Mouse (Mus musculus) kidney, postnatal 4 days (tissue): ENCODE measurements around the gene Prdx1.
"Not testable (repeated sequence)": the region's sequence is repeated elsewhere in the genome, so short reads cannot be mapped to it uniquely, and the experiment has no call there.

Source experiments
- DNase-seq, 2 experiments: peaks; one replicate each; pipeline ENCODE4 v3.0.0; 2021; ENCODE audit warnings: mixed read lengths in 2 of 2

Gene Prdx1

DNA sequence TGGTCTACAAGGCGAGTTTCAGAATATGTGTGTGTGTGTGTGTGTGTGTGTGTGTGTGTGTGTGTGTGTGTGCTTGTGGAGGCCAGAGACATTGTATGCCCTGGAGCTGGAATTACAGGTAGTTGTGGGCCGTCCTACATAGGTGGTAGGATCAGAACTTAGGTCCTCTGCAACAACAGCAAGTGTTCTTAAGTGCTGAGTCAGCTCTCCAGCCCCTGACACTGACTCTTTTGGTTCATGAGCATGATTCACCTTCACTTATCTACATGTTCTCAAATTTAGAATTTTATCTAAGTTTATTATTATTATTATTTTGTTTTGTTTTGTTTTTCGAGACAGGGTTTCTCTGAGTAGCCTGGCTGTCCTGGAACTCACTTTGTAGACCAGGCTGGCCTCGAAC lies 4.8 kb upstream of the Prdx1 start:
- DNase-seq: not testable (repeated sequence)

GRCm38 (mm10) chr4:116683957-116684356 lies 1.4 kb upstream of the Prdx1 start:
- DNase-seq: no peak

DNA sequence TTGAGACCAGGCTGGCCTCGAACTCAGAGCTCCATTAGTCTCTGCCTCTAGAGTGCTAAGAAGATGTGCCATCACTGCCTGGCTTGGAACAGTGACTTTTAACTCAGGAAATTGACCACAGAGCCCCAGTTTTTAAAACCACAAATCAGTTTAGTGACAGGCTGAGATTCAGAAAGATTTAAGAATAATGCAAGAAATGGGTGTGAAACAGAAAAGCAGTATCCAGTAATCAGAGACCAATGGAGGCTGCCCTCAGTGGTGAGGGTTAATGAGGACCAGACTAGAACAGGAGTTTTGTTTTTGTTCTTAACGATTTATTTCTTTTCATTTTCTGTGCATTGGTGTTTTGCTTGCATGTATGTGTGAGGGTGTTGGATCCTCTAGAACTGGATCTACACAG lies 679 bp upstream of the Prdx1 start:
- no peak for DNase-seq

- DNase-seq: no peak
Observed at GRCm38 (mm10) chr4:116687041-116687440, 1.7 kb downstream of the Prdx1 start.

DNA sequence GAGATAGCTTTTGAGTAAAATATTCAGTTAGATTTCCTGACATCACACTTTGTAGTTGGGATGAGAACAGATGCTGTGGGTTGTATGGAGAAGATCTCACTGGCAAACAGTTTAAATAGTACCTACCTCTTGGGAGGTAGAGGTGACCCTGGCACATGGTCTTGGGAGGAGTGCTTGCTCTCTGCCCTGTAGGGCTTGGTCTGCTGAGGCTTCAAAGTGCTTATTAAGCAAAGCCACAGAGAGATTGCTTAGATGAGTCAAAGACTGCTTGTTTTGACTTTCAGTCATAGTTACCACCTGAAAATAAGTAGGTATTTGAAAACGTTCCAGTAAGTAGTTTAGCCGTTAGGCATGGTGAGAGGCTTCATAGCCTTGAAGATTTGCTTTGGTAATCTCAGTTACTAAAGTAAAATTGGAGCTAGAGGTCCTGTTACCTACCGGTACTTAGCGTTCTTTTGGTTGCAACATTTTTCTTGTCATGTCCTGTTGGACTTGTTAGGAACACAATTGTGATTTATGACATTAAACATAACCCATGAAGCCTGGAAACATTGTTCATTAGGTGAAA lies 4.0 kb downstream of the Prdx1 start:
- no peak for DNase-seq

DNA sequence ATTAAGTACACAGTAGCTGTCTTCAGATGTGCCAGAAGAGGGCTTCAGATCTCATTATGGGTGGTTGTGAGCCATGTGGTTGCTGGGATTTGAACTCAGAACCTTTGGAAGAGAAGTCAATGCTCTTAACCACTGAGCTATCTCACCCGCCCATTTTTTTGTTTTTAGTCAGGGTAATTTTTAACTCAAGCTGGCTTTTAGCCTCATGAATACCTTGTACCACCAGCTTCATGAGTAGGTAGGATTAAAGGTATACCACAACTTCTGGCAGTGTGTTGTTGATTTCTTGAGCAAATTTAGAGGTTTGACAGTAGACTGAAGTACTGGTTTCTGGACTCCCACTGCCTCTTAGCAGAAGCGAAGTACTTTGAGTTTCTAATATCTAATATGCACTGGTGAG lies 6.8 kb downstream of the Prdx1 start:
- DNase-seq: no peak

GRCm38 (mm10) chr4:116693785-116694184 lies 8.4 kb downstream of the Prdx1 start:
- DNase-seq: no peak

GRCm38 (mm10) chr4:116698693-116699342 lies 13.5 kb downstream of the Prdx1 start:
- DNase-seq: no peak

DNA sequence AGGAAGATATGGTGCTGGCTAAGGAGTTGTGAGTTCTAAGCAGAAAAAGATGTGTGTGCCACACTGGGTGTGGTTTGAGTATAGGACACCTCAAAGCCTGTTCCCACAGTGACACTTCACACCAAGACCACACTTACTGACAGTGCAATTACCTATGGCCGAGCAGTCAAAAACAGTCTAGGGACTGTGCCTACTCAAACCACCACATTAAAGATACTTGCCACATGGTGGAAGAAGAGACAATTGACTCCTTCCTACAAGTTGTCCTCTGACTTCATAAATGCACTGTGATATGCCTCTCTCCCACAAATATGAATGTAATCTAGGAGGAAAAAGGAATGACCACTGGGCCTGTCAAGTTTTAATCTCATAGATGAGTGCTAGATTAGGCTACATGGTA lies 15.6 kb downstream of the Prdx1 start:
- DNase-seq: no peak

GRCm38 (mm10) chr4:116703804-116704203 lies 18.5 kb downstream of the Prdx1 start:
- DNase-seq: peak; percentile 90 to 91

GRCm38 (mm10) chr4:116707666-116708065 lies 22.3 kb downstream of the Prdx1 start:
- DNase-seq: no peak

DNA sequence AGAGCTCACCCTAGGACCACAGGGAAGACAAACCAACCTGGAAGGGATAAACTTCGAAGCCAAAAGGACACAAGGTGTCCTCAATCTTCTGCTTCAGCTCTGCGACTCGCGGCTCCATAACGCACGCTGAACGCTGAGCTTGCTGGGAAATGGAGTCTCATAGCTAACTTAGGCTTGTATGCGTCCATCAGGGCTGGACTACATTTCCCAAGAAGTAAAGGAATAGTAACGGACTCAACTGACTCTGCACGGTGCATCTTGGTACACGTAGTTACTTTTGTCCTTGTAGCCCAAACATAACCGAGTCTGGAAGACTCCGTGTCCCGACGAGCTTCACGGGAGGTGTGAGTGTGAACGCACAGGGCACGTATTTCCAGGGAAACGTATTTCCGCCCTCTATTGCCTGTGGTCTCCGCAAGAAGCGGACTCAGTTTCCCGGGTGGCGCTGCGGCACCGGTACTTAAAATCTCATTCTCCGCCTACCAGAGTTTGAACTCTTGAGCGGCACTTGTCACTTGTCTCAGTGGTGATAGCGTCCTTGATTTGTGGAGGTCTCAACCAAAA lies 22.9 kb downstream of the Prdx1 start, which contains the start of the genes Mmachc and Ccdc163:
Gene Mmachc (minus strand): TSS at position 206 of the 564 bp plus-strand sequence.
Gene Ccdc163 (plus strand): TSS at position 309 of the 564 bp plus-strand sequence.
- DNase-seq: peak; percentile 87 to 92

DNA sequence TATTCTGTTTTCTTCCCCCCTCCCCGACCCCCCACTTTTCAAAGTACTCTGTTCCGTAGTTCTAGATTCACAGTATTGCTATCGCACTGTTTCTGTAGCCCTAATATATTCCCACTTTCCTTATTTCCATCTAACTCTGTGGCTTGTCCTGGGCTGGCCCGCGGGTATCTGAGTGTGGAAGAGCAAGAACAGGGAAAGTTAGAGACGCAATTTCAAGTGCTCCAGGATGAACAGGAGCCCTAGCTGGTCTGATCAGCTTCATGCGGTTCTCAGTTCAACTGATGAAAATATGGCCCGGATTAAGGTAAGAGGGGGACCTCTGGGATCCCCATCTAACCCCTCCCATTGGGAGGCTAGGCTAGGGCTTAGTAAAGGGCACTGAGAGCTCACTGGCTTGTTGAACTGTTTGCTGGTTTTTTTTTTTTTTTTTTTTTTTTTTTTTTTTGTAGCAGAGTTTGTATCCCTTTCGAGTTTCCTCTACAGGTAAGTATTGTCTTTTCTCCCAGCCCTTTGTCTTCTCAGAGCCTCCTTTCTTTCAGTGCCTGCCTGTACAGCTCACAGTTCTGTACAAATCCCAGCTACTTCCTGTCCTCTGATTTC lies 23.5 kb downstream of the Prdx1 start:
- peak in 1 of 2 experiments; percentile 19 for DNase-seq

- no peak for DNase-seq
Observed at GRCm38 (mm10) chr4:116710154-116710553, 24.8 kb downstream of the Prdx1 start.

DNA sequence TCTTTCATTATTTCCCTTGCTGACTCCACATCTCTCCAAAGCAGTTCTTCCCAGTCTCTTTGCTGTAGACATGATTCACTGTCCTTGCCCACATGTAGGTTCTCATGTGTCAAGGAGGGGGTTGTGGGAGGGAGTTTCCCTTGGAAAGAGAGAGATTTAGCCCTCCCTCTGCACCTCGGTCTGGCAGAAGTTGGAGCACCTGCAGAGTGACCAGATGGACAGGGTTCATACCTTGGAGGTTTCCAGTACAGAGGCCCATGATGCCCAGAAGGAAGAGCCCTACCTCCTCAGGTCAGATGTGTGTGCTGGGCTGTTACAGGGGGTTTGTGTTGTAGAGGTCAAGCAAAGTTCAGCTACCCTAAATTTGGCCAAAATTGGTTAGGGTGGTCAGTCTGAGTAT lies 27.2 kb downstream of the Prdx1 start:
- no peak for DNase-seq

DNA sequence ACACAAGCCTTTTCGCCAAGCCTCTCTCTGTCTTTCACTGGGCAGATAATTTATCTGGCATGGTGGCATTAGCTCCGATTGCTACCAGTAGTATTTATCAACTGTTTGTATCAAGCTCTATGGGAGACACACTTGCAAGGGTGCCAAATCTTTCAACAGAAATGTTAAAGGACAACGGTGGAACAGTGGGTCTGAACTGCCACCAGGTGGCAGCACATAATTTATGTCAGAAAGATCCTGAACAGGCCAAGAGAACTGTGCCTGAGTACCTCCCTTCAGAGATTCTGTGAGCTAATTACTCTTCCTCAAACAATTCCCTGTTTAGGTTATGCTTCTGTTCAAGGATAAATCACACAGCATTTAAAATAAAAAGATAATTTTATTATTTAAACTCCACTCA lies 34.1 kb downstream of the Prdx1 start:
- DNase-seq: peak; percentile 70 to 77

DNA sequence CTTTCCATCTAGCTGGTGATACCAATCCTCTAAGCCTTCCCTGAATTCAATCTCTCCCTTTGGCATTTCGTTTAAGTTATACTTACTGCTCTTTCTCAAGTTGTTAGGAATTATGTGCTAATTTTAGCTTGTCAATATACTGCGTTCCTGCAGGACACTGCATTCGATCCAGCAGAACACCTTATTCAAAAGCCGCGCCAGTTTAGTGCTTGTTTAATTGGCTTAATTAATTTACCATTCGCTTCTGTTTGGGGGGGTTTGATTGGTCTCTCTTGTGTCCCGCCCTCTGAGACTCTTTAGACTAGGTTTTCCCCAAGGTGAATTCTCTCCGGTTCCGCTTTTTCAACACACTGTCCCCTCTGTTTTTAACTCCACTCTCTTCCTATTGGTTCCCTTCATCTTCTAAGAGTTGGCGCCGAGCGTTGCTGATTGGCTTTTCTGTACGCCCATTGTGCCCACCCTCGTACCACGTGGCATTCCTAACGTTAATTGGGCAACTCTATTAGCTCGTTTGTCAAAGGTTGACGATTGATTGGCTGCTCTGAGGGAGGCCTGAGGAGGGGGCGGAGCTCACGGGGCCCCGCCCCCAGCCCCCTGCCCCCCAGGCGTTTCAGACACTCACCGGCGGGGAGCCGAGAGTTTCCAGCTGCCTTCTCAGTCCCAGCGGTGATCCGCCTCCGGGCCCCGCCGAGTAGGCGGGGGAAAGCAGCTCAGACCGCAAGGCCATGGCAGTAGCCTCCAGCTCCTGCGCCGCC lies 35.2 kb downstream of the Prdx1 start, which contains the start of gene Tesk2:
Gene Tesk2 (plus strand): TSS at position 606 of the 755 bp plus-strand sequence.
- DNase-seq: peak; percentile 91 to 95

GRCm38 (mm10) chr4:116721098-116721628 lies 35.8 kb downstream of the Prdx1 start:
- no peak for DNase-seq

DNA sequence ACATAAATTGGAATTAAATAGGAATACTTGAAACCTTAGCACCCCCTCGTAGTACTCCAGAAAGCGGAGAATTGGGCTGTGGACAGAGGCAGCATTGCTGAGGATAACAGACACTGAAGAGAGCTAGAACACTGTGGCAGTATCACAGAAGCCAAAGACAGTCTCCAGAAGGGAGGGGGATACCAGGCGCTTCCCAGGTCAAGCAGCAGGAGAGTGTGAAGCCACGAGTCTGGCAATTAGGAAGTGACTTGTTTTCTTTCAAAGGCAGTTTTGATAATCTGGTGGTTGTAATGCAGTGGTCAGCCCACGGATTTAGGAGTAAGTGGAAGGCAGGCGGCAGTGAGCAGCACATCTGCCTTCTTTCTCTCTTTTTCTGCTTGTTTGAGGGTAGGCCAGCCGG lies 36.9 kb downstream of the Prdx1 start:
- DNase-seq: no peak

DNA sequence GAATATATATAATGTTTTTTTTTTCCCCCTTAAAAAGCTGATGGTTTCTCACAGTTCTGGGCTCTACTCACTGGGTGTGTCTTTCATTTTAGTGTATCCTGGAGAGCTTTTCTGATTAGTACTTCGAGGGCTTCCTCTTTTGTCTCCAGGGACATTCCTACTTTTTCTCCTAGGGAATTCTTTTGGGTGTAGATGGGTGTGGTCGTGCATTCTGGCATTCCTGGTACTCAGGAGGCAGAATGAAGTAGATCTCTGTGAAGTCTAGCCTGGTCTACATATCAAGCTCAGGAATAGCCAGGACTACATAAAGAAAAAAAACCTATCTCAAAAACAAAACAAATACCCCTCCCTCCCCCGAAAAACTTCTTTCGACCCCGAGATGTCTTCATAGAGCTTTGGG lies 40.1 kb downstream of the Prdx1 start:
- no peak for DNase-seq

DNA sequence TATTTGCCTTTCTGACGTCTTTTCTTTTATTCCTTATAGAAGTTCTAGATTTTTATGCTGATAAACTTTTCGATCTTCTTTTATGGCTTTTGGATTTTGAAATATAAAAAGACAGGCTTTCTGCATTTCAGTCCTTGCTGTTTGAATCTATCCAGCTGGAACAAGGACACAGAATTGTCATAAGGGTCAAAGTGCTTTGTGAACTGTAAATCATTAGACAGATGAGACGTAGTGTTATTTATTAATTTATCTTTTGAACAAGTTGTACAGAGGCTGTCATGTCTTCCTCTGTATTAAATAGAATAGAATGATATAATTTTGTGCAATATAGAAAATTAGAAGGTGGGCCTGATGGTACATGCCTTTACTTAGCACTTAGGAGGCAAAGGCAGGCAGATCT lies 42.1 kb downstream of the Prdx1 start:
- no peak for DNase-seq

DNA sequence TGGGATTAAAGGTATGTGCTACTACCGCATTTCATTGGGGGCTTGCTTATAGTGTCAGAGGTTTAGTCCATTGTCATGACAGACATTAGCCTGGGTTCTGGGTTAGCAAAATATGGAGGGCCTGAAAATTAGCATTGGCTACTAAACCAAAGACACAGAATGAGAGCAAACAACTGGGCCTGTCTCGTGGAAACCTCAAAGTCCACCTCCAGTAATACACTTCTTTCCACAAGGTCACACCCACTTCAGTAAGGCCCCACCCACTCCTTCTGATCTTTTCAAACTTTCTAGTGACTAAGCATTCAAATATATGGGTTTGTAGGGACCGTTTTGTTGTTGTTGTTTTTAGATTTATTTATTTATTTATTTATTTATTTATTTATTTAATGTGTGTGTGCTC lies 44.2 kb downstream of the Prdx1 start:
- no peak for DNase-seq

- no peak for DNase-seq
Observed at GRCm38 (mm10) chr4:116731077-116731476, 45.7 kb downstream of the Prdx1 start.
